Mouse (Mus musculus): ENCODE results near the gene Cdx2.

The Cdx2 gene

DNA sequence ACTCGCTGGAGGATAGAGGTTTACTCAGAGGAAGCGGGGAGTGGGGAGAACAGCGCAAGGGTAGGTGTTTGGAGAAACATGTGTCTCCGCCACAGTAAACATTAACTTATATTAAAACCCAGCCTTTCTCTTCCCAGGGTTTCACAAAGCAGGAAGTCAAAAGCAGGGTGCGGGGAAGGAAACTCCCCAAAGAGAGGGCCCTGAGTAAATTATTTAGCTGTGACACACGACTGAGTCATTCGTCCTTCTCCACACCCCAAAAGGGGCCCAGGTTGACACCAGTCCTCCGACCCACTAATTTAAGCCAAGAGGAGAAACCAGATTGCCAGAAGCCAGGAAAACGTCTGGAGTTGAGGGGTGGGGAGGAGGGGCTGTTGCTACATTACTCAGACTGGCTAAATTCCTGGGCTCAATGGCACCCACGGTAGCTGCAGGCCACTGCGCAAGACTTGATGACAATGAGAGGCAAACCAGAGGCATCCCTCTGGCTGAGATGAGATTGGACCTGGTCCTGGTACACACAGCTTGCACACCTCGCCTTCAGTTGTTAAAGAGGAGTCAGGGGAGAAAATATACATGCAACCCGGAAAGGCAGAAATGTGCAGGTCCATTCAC, 14.5 kb downstream of the Cdx2 start:
- no peak for DNase-seq (ENCODE audit: low spot score)

- DNase-seq (ENCODE audit: low spot score) = no peak
These were observed 15.1 kb downstream of the Cdx2 start for GRCm38 (mm10) chr5:147291764-147292505.

- no peak for DNase-seq (ENCODE audit: low spot score)
These were observed 22.7 kb downstream of the Cdx2 start for GRCm38 (mm10) chr5:147284365-147284764.

- DNase-seq (ENCODE audit: low spot score) = no peak
These were observed 29.5 kb downstream of the Cdx2 start for GRCm38 (mm10) chr5:147277547-147277925.

DNA sequence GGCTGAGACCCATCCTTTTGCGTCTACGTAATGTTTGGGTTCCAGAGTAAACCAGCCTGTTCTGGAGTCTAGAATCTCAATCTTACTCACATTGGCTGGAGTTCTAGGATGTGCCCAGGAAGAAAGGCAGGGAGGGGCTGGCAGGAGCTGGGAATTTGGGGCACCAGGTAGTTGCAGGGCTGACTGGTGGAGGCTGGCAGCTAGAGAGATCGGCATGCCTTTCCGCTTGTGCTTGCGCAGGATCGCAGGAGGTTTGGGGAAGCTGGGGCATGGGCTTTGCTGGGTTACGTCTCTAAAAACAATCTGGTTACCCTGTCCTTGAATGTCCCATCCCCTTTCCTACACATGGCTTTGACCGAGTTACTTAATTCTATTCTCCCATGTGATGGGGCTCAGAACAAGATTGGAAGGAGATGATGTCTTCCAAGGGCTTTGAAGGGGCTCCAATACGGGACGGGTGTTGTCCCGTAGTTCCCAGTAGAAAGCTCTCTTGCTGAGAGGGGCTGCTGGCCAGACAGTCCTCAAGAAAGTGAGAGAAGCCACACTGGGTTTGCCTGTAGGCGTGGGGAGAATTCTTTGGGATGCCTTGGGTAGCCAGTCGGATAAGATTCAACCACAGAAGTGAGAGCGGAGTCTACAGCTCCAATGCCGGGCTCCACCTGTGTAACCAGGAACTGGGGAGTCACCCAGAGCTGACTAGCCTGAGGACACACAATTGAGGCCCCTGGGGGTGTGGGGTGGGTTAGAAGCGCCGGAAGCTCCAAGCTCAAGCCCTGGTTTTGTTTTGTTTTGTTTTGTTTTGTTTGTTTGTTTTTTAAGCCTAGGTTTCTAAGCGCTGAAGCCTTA, 30.1 kb downstream of the Cdx2 start:
- DNase-seq (ENCODE audit: low spot score) = no peak

GRCm38 (mm10) chr5:147275761-147276160, 31.3 kb downstream of the Cdx2 start:
- DNase-seq (ENCODE audit: low spot score) = no peak

- no peak for DNase-seq (ENCODE audit: low spot score)
These were observed 32.6 kb downstream of the Cdx2 start for GRCm38 (mm10) chr5:147274174-147275141.

DNA sequence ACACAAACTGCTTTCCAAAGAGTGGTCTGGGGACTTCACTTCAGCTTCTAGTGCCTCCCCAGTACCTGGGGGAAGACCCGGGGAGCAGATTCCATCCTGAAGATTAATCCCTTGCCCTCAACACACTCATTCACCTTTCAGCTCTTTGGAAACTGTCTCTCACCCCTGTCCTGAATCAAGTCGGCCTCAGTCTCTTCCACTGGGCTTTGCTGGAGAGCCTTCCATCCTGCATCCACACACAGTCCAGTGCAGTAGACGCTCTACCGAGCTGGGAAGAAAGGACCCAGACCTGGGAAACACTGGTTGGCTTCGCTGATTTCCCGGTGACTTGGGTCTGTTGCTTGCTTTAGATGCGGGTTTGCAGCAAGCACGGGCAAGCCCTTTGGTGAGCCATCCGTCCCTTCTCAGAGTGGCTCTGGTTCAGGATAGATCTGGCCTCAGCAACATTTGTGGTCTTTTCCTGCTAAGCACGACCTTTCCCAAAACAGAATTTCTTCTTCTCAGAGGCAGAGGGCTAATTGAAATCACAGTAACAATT, 34.2 kb downstream of the Cdx2 start:
- no peak for DNase-seq (ENCODE audit: low spot score)

DNA sequence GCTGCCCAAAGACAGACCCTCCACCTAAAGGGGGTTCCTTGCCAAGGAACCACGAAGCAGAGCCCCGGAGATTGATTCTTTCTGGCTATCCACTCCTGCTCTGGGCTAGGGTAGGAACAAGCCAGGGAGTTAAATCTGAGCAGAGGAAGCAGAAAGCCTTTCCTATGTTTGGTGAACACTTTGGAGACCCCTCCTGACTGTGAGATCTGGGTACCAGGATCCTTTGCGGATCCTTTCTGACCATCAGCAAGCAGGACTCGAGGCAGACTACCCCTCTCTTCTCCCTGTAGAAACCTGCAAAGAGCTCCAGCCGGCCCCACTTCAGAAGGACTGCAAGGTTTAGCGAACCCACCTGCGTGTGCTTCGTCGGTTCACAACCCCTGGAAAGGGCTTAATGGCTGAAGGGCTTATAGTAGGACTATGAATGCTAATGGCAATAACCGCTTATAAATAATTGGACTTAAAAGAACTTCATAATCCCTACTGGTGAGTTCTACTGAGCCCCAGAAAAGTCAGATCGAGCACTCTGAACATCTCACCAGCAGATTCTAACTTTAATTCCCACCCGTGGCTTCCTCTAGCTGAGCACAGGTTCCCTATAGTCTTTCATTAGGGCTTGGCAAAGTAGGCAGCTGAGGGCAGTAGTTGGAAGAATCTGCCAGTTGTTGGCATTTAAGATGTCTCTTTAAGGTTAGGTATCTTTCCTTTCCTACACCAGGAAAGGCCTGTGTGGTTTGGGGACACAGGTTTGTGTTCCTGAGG, 34.8 kb downstream of the Cdx2 start:
- no peak for DNase-seq (ENCODE audit: low spot score)

GRCm38 (mm10) chr5:147270673-147271655, 36.1 kb downstream of the Cdx2 start:
- DNase-seq (ENCODE audit: low spot score) = no peak

DNA sequence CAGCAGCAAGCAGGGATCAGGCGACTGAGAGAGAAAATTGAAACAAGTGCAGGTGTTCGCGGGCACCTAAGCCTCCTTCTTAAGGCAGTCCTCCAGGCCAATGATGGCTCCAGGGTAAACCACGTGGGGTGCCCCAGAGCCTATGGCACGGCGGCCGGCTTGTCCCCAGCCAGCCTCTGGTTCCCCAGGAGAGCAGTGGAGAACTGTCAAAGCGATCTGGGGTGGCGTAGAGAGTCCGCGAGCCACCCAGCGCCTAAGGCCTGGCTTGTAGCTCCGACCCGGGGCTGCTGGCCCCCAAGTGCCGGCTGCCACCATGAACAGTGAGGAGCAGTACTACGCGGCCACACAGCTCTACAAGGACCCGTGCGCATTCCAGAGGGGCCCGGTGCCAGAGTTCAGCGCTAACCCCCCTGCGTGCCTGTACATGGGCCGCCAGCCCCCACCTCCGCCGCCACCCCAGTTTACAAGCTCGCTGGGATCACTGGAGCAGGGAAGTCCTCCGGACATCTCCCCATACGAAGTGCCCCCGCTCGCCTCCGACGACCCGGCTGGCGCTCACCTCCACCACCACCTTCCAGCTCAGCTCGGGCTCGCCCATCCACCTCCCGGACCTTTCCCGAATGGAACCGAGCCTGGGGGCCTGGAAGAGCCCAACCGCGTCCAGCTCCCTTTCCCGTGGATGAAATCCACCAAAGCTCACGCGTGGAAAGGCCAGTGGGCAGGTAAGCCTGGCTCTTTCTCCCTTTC, 37.0 kb downstream of the Cdx2 start, which contains the start of gene Pdx1:
TSS of gene Pdx1 (plus strand) at position 34 of the 747 bp plus-strand sequence.
- DNase-seq (ENCODE audit: low spot score) = no peak

DNA sequence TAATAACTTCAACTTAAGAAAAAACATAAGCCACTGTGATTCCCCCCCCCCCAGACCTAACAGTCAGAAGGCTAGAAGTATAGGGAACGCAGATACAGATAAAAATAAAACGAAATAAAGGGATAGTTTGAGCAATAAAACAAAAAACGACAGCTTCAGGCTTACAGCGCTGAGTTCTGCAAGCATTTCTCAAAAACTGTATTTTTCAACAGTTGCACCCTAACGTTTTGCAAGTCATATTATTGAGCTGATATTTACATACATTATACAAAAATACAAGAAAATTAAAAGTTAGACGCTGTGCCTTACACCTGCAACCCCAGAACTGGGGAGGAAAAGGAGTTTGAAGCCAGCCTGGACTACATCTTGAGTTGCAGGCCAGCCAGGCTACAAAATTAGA, 37.7 kb downstream of the Cdx2 start:
- DNase-seq (ENCODE audit: low spot score) = no peak

- no peak for DNase-seq (ENCODE audit: low spot score)
These were observed 38.3 kb downstream of the Cdx2 start for GRCm38 (mm10) chr5:147268728-147269127.

DNA sequence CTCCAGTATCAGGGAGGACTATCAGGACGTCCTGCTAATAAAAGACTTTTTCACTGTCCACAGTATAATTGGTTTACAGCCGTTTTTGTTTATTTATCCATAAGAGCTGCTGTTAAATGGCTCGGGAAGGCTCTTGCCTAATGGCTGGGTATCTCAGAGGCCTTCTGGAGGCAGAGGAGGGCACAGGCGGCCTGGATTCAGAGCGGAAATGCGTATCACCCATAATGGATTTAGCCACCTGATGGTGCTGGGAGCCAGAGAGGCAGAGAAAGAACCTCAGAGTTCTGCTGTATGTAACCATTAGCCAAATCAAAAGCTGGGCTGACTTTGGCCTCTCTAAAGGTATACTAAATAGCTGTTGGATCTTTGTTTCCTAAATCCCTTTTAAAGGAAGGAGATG, 39.6 kb downstream of the Cdx2 start:
- no peak for DNase-seq (ENCODE audit: low spot score)

DNA sequence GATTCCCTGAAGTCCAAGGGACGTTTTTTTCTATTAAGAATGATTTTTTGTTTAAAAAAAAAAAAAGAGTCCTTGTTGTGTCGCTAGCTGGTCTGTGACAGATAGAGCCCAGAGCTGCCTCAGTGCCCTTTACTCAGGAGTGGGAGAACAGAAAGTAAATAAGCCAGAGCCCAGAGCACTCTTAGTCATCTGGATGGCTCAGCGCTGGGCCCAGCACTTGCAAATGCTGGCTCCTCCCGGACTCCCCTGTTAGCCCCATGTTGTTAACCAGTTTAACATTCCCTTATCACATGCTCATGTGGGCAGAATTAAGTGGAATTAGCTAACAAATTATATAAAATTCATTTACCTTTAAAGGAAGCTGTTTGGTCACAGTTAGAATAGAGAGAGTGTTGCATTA, 43.1 kb downstream of the Cdx2 start:
- DNase-seq (ENCODE audit: low spot score) = no peak

DNA sequence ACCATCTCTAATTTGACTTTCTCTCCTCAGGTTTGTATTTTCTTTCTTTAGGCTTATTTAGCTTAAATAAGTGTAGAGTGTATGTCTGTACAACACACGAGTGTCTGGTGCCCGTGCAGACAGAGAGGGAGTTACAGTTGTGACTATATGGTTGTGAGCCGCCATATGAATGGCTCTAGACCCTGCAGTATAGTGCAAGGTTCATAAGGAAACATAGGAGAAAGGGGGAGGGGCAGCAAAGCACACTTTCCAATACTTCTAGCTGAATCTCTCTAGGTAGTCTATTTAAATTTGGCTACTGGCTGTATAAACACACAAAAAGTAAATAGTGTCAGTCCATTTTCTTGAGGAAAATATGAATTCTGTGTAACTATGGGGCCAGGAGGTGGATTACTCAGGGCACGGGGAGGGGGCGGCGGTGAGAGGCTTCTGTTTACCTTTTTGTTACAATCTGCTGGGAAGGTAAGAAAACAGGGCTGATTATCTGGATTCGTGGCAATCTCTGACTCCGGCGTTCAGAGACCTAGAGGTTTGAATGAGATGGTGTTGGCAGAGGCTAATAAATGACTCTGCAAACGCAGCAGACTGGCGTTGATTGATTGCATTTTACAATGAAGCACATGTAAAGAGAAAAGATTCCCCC, 45.0 kb downstream of the Cdx2 start:
- no peak for DNase-seq (ENCODE audit: low spot score)

GRCm38 (mm10) chr5:147260778-147261177, 46.3 kb downstream of the Cdx2 start:
- no peak for DNase-seq (ENCODE audit: low spot score)

GRCm38 (mm10) chr5:147260189-147260588, 46.9 kb downstream of the Cdx2 start:
- no peak for DNase-seq (ENCODE audit: low spot score)

Data from T-cell, adult 2 months (primary cell).